Mouse (Mus musculus) intestine, postnatal 0 days (tissue): ENCODE data around the gene Prps2. TPM values are rescaled to one million over a fixed set of nuclear protein-coding genes. Genes with fewer than 3 reads are reported as not detected.

Experiments
- ATAC-seq: fragments of 200-750 bp; cut with Nextera tagmentation; 2 replicates; pipeline ENCODE4 v1.8.0; 2017; ENCODE audit warnings: mild to moderate bottlenecking, moderate TSS enrichment, moderate library complexity
- H3K27ac ChIP-seq: fragments of 300-500 bp; sonication (generic); 2 replicates; pipeline ENCODE4 v1.5.1; 2014; ENCODE audit warnings: mild to moderate bottlenecking, low read depth, low read length, moderate library complexity
- H3K27me3 ChIP-seq: fragments of 300-500 bp; sonication (generic); replicated peaks from 2 replicates; pipeline ENCODE4 v1.6.1; 2014; ENCODE audit warnings: low read length, mixed read lengths; ENCODE audit not compliant: control insufficient read depth, insufficient read depth
- H3K36me3 ChIP-seq: fragments of 300-500 bp; sonication (generic); 2 replicates; pipeline ENCODE4 v1.6.1; 2014; ENCODE audit warnings: mild to moderate bottlenecking, moderate library complexity; ENCODE audit not compliant: control insufficient read depth, insufficient read depth
- H3K4me1 ChIP-seq: fragments of 300-500 bp; sonication (generic); replicated peaks from 2 replicates; pipeline ENCODE4 v1.6.1; 2014; ENCODE audit warnings: antibody characterized with exemption, low read length, mixed read lengths; ENCODE audit not compliant: control insufficient read depth, insufficient read depth
- H3K4me2 ChIP-seq: fragments of 300-500 bp; sonication (generic); replicated peaks from 2 replicates; pipeline ENCODE4 v1.6.1; 2014; ENCODE audit warnings: low read depth, mild to moderate bottlenecking, moderate library complexity
- H3K4me3 ChIP-seq: fragments of 300-500 bp; sonication (generic); 2 replicates; pipeline ENCODE4 v1.5.1; 2014; ENCODE audit warnings: low read depth, low read length
- H3K9ac ChIP-seq: fragments of 300-500 bp; sonication (generic); 2 replicates; pipeline ENCODE4 v1.6.1; 2014; ENCODE audit warnings: mild to moderate bottlenecking, low read depth, low read length
- H3K9me3 ChIP-seq: fragments of 300-500 bp; sonication (generic); 2 replicates; pipeline ENCODE4 v1.6.1; 2016; ENCODE audit warnings: mixed run types; ENCODE audit not compliant: control insufficient read depth
- CTCF ChIP-seq: sonication (generic); IDR thresholded peaks from 2 replicates; pipeline ENCODE4 v1.5.1; 2016; ENCODE audit warnings: low read depth, mild to moderate bottlenecking, control low read depth, antibody characterized with exemption, moderate library complexity
- WGBS: fragments of 180-500 bp; shearing (Covaris S2); extraction: QIAGEN DNeasy Blood & Tissue Kit; methylation state at CpG from one replicate; pipeline ENCODE4 v1.1.7; 2014; 5-methylcytosine and 5-hydroxymethylcytosine counted together
- polyA plus RNA-seq: library from polyadenylated mRNA; unstranded; fragments of >200 nt; fragmentation: Nextera tagmentation; extraction: Ambion mirVana; gene quantifications from 2 replicates; pipeline ENCODE4 v1.2.1, GENCODE M21; 2015

Prps2 gene
- polyA plus RNA-seq, 1 experiment from 2014 or later: 10.1 TPM

DNA sequence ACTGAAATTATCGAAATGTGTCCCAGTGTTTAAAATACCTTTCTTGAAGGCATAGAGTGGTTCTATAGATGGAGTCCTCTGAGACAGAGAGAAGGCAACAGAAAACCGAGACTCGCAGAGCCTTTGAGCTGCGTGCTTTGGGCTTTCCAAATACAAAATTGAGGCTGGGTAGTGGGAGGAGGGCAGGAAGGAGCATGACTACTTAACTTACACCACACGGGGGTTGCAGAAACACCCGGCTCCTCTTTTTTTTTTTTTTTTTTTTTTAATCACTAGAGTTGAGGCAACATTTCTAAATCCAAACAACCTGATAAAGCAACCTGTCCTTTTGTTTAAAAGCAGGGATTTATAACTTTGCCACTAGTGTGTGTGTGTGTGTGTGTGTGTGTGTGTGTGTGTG lies 52.1 kb downstream of the Prps2 start, which contains the start of gene Tlr7:
Tlr7 (minus strand) TSS at position 160 of the 400 bp plus-strand sequence.
- H3K4me3 ChIP-seq: no peak within 1 kb of the TSS
- no peak within 1 kb of the TSS for H3K9ac ChIP-seq
- H3K4me2 ChIP-seq: no peak within 1 kb of the TSS
- WGBS: 74% methylated on average over 6 of the region's 6 CpGs
- no peaks in the 10 kb centered on the region for H3K27me3 ChIP-seq
- ATAC-seq: no peak
- H3K9me3 ChIP-seq: no peaks in the 10 kb centered on the region
- no peak for TF ChIP-seq CTCF
- no peak within 1 kb of the TSS for H3K27ac ChIP-seq
- H3K36me3 ChIP-seq: no peaks in the 10 kb centered on the region
- no peaks in the 10 kb centered on the region for H3K4me1 ChIP-seq

DNA sequence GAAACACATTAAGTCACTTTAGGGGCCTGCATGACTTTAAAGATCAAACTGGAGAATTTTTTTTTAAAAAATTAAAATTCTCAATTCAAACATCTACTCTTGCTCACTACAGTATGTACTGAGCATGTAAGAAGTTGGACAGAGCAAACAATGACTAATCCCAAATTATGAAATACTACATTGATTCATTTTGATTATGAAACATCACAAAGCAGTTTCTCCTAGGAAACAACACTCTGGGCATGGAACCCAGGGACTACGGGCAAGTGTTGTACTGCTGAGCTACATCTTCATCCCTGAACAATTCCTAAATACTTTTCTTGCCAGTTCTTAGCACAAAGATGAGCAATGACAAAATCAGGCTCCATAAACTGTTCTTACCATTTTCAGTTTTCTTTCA lies 52.9 kb downstream of the Prps2 start:
- no peak overlapping the region for H3K9ac ChIP-seq
- TF ChIP-seq CTCF: no peak
- H3K27ac ChIP-seq: no peak overlapping the region
- no peak overlapping the region for H3K4me3 ChIP-seq
- no peaks in the 10 kb centered on the region for H3K36me3 ChIP-seq
- H3K4me1 ChIP-seq: no peaks in the 10 kb centered on the region
- H3K27me3 ChIP-seq: no peaks in the 10 kb centered on the region
- 84% methylated on average over 1 of the region's 1 CpGs for WGBS
- no peaks in the 10 kb centered on the region for H3K9me3 ChIP-seq
- ATAC-seq: no peak
- H3K4me2 ChIP-seq: no peak overlapping the region

- no peaks in the 10 kb centered on the region for H3K36me3 ChIP-seq
- 82% methylated on average over 1 of the region's 1 CpGs for WGBS
- no peak for TF ChIP-seq CTCF
- H3K4me2 ChIP-seq: no peak overlapping the region
- H3K4me3 ChIP-seq: no peak overlapping the region
- no peak overlapping the region for H3K9ac ChIP-seq
- ATAC-seq: no peak
- H3K9me3 ChIP-seq: no peaks in the 10 kb centered on the region
- H3K27me3 ChIP-seq: no peaks in the 10 kb centered on the region
- H3K4me1 ChIP-seq: no peaks in the 10 kb centered on the region
- no peak overlapping the region for H3K27ac ChIP-seq
Observed at GRCm38 (mm10) chrX:167329098-167329497, 53.5 kb downstream of the Prps2 start.

- Histone ChIP-seq H3K9me3 (no peaks in the 10 kb centered on the region), H3K27me3 (no peaks in the 10 kb centered on the region), H3K9ac (no peak overlapping the region), H3K4me3 (no peak overlapping the region), H3K4me2 (no peak overlapping the region), H3K4me1 (no peaks in the 10 kb centered on the region), H3K36me3 (no peaks in the 10 kb centered on the region), H3K27ac (no peak overlapping the region)
- ATAC-seq: no peak
- 90% methylated on average over 3 of the region's 3 CpGs for WGBS
- no peak for TF ChIP-seq CTCF
Observed at GRCm38 (mm10) chrX:167328519-167328918, 54.0 kb downstream of the Prps2 start.

DNA sequence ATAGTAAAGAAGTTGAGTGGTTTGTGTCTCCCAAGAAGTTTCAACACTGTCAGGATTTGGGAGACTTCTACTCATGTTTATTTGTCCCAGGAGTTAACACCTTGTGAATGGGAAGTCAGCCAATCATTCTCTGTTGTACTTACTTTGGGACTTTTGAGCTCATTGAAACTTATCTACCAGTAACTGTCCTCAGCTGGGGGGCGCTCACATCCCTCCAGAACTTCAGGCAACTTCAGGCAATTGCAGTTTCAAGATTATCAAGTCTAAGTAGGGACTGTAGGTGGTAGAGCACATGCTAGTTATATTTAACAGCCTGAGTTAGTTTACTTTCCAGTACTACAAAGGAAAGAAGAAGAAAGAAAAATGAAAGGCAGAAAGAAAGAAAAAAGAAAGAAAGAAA lies 58.8 kb downstream of the Prps2 start:
- H3K27ac ChIP-seq: no peak overlapping the region
- H3K9ac ChIP-seq: no peak overlapping the region
- no peaks in the 10 kb centered on the region for H3K36me3 ChIP-seq
- H3K9me3 ChIP-seq: no peaks in the 10 kb centered on the region
- ATAC-seq: no peak
- no peaks in the 10 kb centered on the region for H3K27me3 ChIP-seq
- H3K4me1 ChIP-seq: no peaks in the 10 kb centered on the region
- 57% methylated on average over 1 of the region's 1 CpGs for WGBS
- H3K4me3 ChIP-seq: no peak overlapping the region
- TF ChIP-seq CTCF: no peak
- H3K4me2 ChIP-seq: no peak overlapping the region

DNA sequence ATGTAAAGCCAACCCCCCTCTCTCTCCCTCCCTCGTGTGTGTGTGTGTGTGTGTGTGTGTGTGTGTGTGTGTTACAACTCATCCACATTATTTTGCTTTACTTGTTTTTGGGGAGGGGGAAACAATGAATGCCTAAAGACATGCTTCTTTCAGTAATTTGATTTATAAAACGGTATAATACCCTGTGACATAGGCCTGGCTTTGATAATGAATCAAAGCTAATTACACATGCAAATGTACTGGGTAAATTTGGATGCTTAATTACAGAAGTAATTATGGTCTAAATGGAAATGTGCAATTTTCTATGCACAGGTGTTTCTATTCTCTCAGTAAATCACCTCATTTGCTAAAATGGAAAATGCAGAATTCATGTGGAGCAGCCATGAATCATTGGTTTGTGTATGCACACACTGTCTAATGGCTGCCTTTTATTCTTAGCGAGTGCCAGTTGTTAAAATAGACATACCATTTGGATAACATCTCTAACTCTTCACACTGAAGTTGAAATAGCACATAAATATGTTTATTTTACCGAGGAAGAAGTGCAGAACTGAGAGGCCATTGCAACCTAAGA lies 61.2 kb downstream of the Prps2 start:
- Histone ChIP-seq H3K9ac (no peak overlapping the region), H3K27me3 (no peaks in the 10 kb centered on the region), H3K4me1 (no peaks in the 10 kb centered on the region), H3K9me3 (no peaks in the 10 kb centered on the region), H3K27ac (no peak overlapping the region), H3K36me3 (no peaks in the 10 kb centered on the region), H3K4me3 (no peak overlapping the region), H3K4me2 (no peak overlapping the region)
- no peak for ATAC-seq
- WGBS: 66% methylated on average over 4 of the region's 4 CpGs
- TF ChIP-seq CTCF: no peak
